Mouse (Mus musculus): ENCODE measurements around the gene Rps18. TPM values are rescaled to one million over a fixed set of nuclear protein-coding genes. Genes with fewer than 3 reads are reported as not detected.
"Not testable (repeated sequence)": the region's sequence is repeated elsewhere in the genome, so short reads cannot be mapped to it uniquely, and the experiment has no call there.

Rps18 gene
- polyA plus RNA-seq, 1 experiment from 2014 or later: 1,034 TPM

DNA sequence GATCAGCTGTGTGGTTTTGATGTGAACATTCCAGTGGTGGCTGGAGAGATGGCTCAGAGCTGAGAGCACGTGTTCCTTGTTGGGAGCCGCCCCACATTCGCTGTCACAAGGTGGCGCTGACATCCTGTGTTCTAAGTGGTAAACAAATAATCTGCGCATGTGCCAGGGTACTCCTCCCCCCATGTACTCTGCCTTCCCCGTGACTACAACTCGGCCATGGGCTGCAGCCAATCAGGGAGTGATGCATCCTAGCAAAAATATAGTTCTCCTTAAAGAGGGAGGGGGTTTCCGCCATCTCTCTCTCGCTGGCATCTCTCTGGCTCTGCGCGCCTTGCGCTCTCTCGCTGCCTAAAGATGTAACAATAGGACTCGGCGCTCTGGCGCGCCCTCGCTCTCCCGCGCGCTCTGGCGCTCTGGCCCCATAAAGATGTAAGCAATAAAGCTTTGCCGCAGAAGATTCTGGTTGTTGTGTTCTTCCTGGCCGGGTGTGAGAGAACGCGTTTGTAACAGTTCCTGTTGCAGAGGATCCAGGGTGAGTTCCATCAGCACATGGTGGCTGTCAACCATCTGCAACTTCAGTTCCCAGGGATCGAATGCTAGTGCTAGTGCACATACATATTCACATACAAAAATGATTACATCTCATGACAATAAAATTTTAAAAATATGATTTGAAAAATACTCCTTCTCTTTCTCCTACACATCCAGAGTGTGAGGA, 25.6 kb upstream of the Rps18 start:
- Histone ChIP-seq H3K27me3 (peaks cover 44% of the 10 kb centered on the region), H3K4me3 (replicated peaks) (peak overlapping the region; percentile 45), H3K4me1 (peaks cover 20% of the 10 kb centered on the region), H3K27ac (peak overlapping the region; percentile 90), H3K4me2 (peak overlapping the region; percentile 59), H3K9ac (peak overlapping the region; percentile 62)
- under 1% methylated on average over 27 of the region's 27 CpGs for WGBS
- H3K36me3 ChIP-seq (replicated peaks); H3K9me3 ChIP-seq: not testable (repeated sequence)
- peak; percentile 95 for ATAC-seq (ENCODE audit: low FRiP score)

DNA sequence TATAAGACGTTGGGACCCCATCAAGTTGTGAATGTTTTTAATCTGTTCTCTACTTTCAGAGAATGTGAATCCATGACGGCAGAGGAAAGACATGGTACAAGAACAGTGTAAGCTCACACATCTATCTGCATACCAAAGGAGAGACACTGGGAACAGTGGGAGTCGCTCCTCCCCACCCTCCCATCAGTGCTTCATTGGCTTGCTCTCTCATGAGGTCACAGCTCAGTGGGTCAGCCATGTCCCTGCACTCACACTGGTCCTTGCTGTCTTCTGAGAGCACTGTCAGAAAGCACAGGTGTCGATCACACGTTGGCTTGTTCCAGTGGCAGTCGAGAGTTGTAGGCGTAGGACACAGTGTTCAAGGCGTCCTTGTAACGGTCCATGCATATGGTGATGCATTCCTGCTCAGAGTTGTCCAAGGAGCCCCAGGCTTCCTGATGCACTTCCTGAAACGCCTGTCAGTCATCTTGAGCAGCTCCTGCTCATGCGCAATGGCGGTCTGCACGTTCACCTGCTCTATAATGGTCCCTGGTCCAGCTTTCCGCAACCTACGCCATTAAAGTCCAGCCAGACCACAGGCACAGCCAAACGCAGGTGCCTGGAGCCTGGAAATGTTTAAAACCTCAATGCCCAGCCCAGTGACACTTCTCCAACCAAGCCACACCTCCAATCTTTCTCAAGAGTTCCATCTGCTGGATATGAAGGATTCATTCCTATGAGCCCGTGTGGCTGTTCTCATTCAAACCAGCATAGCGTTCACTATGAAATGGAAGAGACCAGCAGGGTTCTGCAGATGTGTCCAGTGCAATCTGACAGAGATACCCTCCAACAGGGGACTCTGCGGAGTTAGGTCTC, 24.6 kb upstream of the Rps18 start:
- ATAC-seq (ENCODE audit: low FRiP score): no peak
- Histone ChIP-seq H3K4me3 (replicated peaks) (no peak overlapping the region; the same call in 1 of the 2 replicates), H3K9ac (no peak overlapping the region), H3K4me2 (peak overlapping the region; percentile 24), H3K4me1 (peaks cover 20% of the 10 kb centered on the region), H3K27ac (no peak overlapping the region), H3K27me3 (peaks cover 48% of the 10 kb centered on the region), H3K36me3 (replicated peaks) (no peaks in the 10 kb centered on the region), H3K9me3 (no peaks in the 10 kb centered on the region)
- WGBS: 81% methylated on average over 19 of the region's 19 CpGs

DNA sequence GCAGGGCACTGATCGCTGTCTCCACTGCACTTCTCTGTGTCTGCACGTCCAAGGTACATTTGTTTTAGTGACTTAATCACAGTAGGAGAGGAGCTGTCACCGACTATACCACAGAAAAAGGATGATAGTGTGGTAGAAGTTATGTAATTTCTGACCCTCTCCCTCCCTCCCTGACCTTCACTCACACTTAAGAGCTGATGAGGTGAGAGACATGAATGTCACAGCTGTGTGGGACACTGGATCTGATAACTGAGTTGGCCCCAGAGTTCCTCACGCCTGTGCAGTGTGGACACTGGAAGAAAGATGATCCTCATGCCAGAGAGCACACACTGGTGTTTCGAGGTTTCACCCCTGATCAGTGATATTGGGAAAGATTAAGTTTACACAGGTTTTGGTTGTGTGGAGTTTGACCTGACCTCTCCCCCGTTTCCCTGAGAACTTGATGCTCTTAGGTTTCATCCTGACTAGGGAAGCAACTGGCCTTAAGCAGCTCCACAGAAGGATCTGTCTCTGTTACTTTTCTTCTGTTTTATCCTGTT, 23.8 kb upstream of the Rps18 start:
- Histone ChIP-seq H3K4me1 (peaks cover 20% of the 10 kb centered on the region), H3K9me3 (no peaks in the 10 kb centered on the region), H3K9ac (no peak overlapping the region), H3K36me3 (replicated peaks) (no peaks in the 10 kb centered on the region), H3K27me3 (peaks cover 50% of the 10 kb centered on the region), H3K4me3 (replicated peaks) (no peak overlapping the region), H3K27ac (no peak overlapping the region), H3K4me2 (no peak overlapping the region)
- no peak for ATAC-seq (ENCODE audit: low FRiP score)
- WGBS: 78% methylated on average over 6 of the region's 6 CpGs

DNA sequence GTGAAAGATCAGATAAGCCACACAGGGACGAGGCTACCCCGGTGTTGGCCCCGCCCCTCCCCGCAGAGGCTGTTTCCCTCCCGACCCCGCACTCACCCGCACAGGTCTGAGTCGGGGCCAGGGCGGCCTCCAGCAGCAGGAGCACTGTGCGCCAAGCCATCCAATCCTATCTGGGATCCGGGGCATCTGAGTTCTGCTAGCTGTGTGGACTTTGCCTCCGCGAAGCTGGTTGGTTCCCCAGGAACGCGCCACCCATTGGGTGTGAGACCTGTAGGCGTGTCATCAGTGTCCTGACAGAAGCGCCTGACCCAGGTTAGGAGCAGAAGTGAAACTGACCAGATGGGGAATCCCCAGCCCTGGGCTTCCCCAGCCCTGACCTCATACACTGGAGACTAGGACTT, 22.8 kb upstream of the Rps18 start:
- H3K27ac ChIP-seq: no peak overlapping the region
- no peaks in the 10 kb centered on the region for H3K9me3 ChIP-seq
- H3K27me3 ChIP-seq: peaks cover 50% of the 10 kb centered on the region
- 0 out of 2 replicates have a peak overlapping the region, but pooled peaks have one; percentile 25 for H3K9ac ChIP-seq
- H3K4me1 ChIP-seq: peaks cover 20% of the 10 kb centered on the region
- peak overlapping the region; percentile 33 for H3K4me3 ChIP-seq (replicated peaks)
- ATAC-seq (ENCODE audit: low FRiP score): no peak
- peak overlapping the region; percentile 51 for H3K4me2 ChIP-seq
- under 1% methylated on average over 17 of the region's 17 CpGs for WGBS
- H3K36me3 ChIP-seq (replicated peaks): no peaks in the 10 kb centered on the region

GRCm38 (mm10) chr17:33977861-33978557, 22.2 kb upstream of the Rps18 start:
- peaks cover 54% of the 10 kb centered on the region for H3K27me3 ChIP-seq
- H3K4me2 ChIP-seq: peak overlapping the region; percentile 51
- H3K9ac ChIP-seq: 0 out of 2 replicates have a peak overlapping the region, but pooled peaks have one; percentile 25
- no peak overlapping the region for H3K27ac ChIP-seq
- peaks cover 20% of the 10 kb centered on the region for H3K4me1 ChIP-seq
- ATAC-seq (ENCODE audit: low FRiP score): no peak
- WGBS: 3% methylated on average over 57 of the region's 57 CpGs
- H3K9me3 ChIP-seq: no peaks in the 10 kb centered on the region
- H3K4me3 ChIP-seq (replicated peaks): peak overlapping the region; percentile 33
- H3K36me3 ChIP-seq (replicated peaks): no peaks in the 10 kb centered on the region

DNA sequence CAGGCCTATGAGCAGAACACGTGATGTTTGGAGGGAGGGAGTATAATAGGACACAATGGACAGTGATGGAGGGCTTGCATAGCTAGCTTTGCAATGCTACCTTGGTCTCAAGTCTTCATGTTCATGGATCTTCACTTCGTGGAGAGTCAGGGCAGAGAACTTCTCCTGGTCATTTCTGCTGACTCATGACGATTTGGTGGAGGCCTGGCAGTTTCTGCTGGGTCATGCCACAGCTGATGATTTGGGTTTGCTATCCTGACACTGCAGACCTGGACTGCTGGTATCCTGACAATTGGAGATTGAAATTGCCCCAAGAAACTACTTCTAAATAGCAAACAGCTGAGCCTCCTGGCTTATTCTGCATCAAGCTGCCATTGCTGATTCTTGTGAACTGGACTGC, 17.8 kb upstream of the Rps18 start:
- no peaks in the 10 kb centered on the region for H3K36me3 ChIP-seq (replicated peaks)
- no peak for ATAC-seq (ENCODE audit: low FRiP score)

DNA sequence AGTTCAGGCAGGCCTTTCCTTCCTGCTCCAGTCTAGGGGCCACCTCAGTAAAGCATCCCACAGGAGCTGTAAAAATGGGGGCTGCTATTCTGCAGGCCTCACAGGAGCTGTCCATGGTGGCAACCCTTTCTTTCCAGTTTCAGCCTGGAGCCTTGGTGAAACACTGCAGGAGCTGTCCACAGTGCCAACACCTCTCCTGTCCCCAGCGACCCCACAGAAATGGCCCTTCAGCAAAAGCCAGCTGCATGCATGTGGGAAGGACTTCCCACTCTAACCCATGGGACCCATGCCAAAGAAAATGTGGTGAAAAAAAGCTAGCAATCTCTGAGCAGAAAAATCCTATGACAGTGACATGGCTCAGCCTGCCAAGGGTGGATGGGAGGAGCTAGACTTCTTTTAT, 16.9 kb upstream of the Rps18 start:
- no peak overlapping the region for H3K4me2 ChIP-seq
- no peak overlapping the region for H3K4me3 ChIP-seq (replicated peaks)
- WGBS: 18% methylated on average over 1 of the region's 1 CpGs
- ATAC-seq (ENCODE audit: low FRiP score): no peak
- no peak overlapping the region for H3K9ac ChIP-seq
- peaks cover 32% of the 10 kb centered on the region for H3K27me3 ChIP-seq
- H3K4me1 ChIP-seq: no peaks in the 10 kb centered on the region
- no peaks in the 10 kb centered on the region for H3K36me3 ChIP-seq (replicated peaks)
- no peaks in the 10 kb centered on the region for H3K9me3 ChIP-seq
- no peak overlapping the region for H3K27ac ChIP-seq

More for the DNA sequence above, 17.8 kb upstream of the Rps18 start:
- Histone ChIP-seq H3K4me3 (replicated peaks) (no peak overlapping the region), H3K27ac (no peak overlapping the region), H3K4me2 (no peak overlapping the region), H3K9me3 (no peaks in the 10 kb centered on the region), H3K9ac (no peak overlapping the region), H3K4me1 (peaks cover 7% of the 10 kb centered on the region; the same call in 1 of the 2 replicates), H3K27me3 (peaks cover 41% of the 10 kb centered on the region)
- 65% methylated on average over 3 of the region's 3 CpGs for WGBS

DNA sequence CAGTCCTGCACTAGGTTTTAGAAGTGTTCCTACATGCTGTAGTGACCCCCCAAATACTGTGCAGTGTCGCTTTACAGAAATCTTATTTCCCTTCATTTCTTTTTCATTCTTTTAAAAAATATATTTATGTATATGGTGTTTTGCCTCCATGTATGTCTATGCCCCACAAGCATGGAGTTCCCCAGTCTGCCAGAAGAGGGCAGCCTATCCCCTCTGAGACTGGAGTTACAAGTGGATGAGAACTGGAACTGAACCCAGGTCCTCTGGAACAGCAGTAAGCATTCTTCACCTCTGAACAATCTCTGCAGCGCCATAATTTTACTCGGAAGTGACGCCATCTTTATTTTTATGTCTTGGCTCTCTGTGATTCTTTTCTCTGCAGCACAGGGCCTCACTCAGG, 13.6 kb upstream of the Rps18 start:
- H3K4me2 ChIP-seq: no peak overlapping the region
- H3K9me3 ChIP-seq: no peaks in the 10 kb centered on the region
- peaks cover 12% of the 10 kb centered on the region for H3K27me3 ChIP-seq
- 79% methylated on average over 4 of the region's 4 CpGs for WGBS
- H3K36me3 ChIP-seq (replicated peaks): peaks cover 21% of the 10 kb centered on the region
- no peak overlapping the region for H3K27ac ChIP-seq
- H3K4me3 ChIP-seq (replicated peaks): no peak overlapping the region
- no peak for ATAC-seq (ENCODE audit: low FRiP score)
- H3K4me1 ChIP-seq: no peaks in the 10 kb centered on the region
- H3K9ac ChIP-seq: no peak overlapping the region

DNA sequence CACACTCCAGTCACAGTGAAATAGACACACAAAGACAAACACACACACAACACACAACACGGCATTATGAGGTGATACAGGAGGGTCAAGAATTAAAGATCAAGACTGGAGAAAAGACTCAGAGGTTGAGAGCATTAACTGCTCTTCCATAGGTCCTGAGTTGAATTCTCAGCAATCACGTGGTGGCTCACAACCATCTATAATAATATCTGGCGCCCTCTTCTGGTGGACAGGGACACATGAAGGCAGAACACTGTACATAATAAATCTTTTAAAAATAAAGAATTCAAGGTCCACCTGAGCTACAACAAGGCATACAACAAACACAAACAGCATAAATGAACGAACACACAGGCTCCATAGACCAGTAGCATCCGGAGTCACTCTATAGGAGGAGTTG, 13.1 kb upstream of the Rps18 start:
- WGBS: 28% methylated on average over 5 of the region's 5 CpGs
- no peak overlapping the region for H3K27ac ChIP-seq
- H3K4me1 ChIP-seq: no peaks in the 10 kb centered on the region
- peaks cover 25% of the 10 kb centered on the region for H3K36me3 ChIP-seq (replicated peaks)
- no peaks in the 10 kb centered on the region for H3K9me3 ChIP-seq
- H3K4me2 ChIP-seq: no peak overlapping the region
- peak; percentile 63 for ATAC-seq (ENCODE audit: low FRiP score)
- peaks cover 12% of the 10 kb centered on the region for H3K27me3 ChIP-seq
- H3K9ac ChIP-seq: no peak overlapping the region
- H3K4me3 ChIP-seq (replicated peaks): no peak overlapping the region

DNA sequence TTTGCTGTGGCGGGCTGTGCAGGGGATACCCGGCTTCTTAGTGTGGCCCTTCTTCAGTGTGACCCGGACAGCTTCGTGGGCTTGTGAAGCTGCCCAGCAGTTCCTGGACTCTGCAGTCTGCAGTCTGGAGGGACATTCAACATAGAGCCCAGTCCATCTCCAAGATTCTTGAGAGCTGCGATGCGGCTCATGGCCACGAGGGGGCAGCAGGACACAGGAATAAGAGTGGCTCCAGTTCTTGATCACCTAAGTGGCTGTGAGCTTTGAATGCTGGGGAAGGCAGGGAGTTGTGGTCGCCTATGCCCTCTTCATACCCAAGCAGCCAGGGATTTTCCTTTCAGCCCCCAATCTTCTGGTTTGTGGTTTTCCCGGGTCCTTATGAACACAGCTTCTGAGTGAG, 12.7 kb upstream of the Rps18 start:
- Histone ChIP-seq H3K27ac (no peak overlapping the region), H3K4me2 (no peak overlapping the region), H3K36me3 (replicated peaks) (peaks cover 29% of the 10 kb centered on the region), H3K27me3 (peaks cover 12% of the 10 kb centered on the region), H3K9ac (no peak overlapping the region; the same call in 1 of the 2 replicates), H3K4me1 (no peaks in the 10 kb centered on the region), H3K4me3 (replicated peaks) (no peak overlapping the region), H3K9me3 (no peaks in the 10 kb centered on the region)
- ATAC-seq (ENCODE audit: low FRiP score): peak; percentile 74
- 1% methylated on average over 9 of the region's 9 CpGs for WGBS

- H3K27me3 ChIP-seq: no peaks in the 10 kb centered on the region
- ATAC-seq (ENCODE audit: low FRiP score): no peak
- H3K9ac ChIP-seq: no peak overlapping the region
- no peaks in the 10 kb centered on the region for H3K4me1 ChIP-seq
- H3K4me2 ChIP-seq: no peak overlapping the region
- WGBS: 90% methylated on average over 16 of the region's 16 CpGs
- H3K9me3 ChIP-seq: no peaks in the 10 kb centered on the region
- H3K36me3 ChIP-seq (replicated peaks): peaks cover 54% of the 10 kb centered on the region
- H3K27ac ChIP-seq: no peak overlapping the region
- no peak overlapping the region for H3K4me3 ChIP-seq (replicated peaks)
Observed at GRCm38 (mm10) chr17:33965846-33966550, 10.2 kb upstream of the Rps18 start.
